Mouse (Mus musculus) gastrocnemius, adult 8-10 months (tissue): ENCODE measurements around the gene 4930550C14Rik. TPM values are rescaled to one million over a fixed set of nuclear protein-coding genes. Genes with fewer than 3 reads are reported as not detected.
A peak's percentile ranks its signal among the peaks of the same experiment; 100 is the strongest.

Source experiments
- DNase-seq, 2 experiments: peaks; one replicate each; pipeline ENCODE4 v3.0.0; 2022; ENCODE audit warnings: low spot score in 2 of 2
- microRNA-seq: library from miRNA; unstranded; fragments of <30 nt; microRNA quantifications from one replicate; pipeline ENCODE4 v1.2.0, GENCODE M21; 2022
- total RNA-seq, 4 experiments: library from RNA; stranded (reverse); gene quantifications; 2 replicates each; pipeline ENCODE4 v1.2.4; 2022

The 4930550C14Rik gene
- total RNA-seq, 4 experiments from 2014 or later = not detected

GRCm38 (mm10) chr9:53404050-53404752 is 2.1 kb downstream of the 4930550C14Rik start:
- no peak for DNase-seq

GRCm38 (mm10) chr9:53404753-53405722 is 2.9 kb downstream of the 4930550C14Rik start:
- DNase-seq = peak; percentile 23 to 30

GRCm38 (mm10) chr9:53408548-53408947 is 6.4 kb downstream of the 4930550C14Rik start:
- no peak for DNase-seq

- DNase-seq = no peak
Observed at GRCm38 (mm10) chr9:53408953-53409361, 6.8 kb downstream of the 4930550C14Rik start.

- DNase-seq = no peak
Observed at GRCm38 (mm10) chr9:53409427-53409826, 7.3 kb downstream of the 4930550C14Rik start.

GRCm38 (mm10) chr9:53422133-53422896 is 20.2 kb downstream of the 4930550C14Rik start:
- no peak for DNase-seq

GRCm38 (mm10) chr9:53426726-53427125 is 24.6 kb downstream of the 4930550C14Rik start:
- DNase-seq = no peak

GRCm38 (mm10) chr9:53427638-53428037 is 25.5 kb downstream of the 4930550C14Rik start:
- no peak for DNase-seq

- DNase-seq = no peak
Observed at GRCm38 (mm10) chr9:53435830-53436570, 33.9 kb downstream of the 4930550C14Rik start.

GRCm38 (mm10) chr9:53450609-53451008 is 48.5 kb downstream of the 4930550C14Rik start:
- DNase-seq = no peak

- no peak for DNase-seq
Observed at GRCm38 (mm10) chr9:53452038-53452437, 49.9 kb downstream of the 4930550C14Rik start.

- DNase-seq = no peak
Observed at GRCm38 (mm10) chr9:53472806-53473518, 70.8 kb downstream of the 4930550C14Rik start.

Small RNA genes lying within 50 kb of the gene (microRNA-seq; reads per million reads assigned to microRNA genes)
- not detected for gene Mir130c

Other genes with a start within 250 kb of the 4930550C14Rik start
- gene Ddx10, start 154.3 kb upstream of the 4930550C14Rik start, total RNA-seq = 10 to 100 TPM in 2 of 4 experiments, 1 to 10 TPM in 2; 7.9 to 11.7 (median 9.2) TPM
- gene Exph5, start 100.7 kb upstream of the 4930550C14Rik start, total RNA-seq = 1 to 10 TPM; 1.9 to 4.1 (median 2.8) TPM
- 1 to 10 TPM; 3.0 to 4.3 (median 3.8) TPM for gene Kdelc2, start 18.3 kb upstream of the 4930550C14Rik start, total RNA-seq
- 1 to 10 TPM; 4.8 to 6.0 (median 5.4) TPM for gene Atm, start 134.4 kb downstream of the 4930550C14Rik start, total RNA-seq
- gene Npat, start 134.7 kb downstream of the 4930550C14Rik start, total RNA-seq = 1 to 10 TPM; 5.4 to 5.8 (median 5.4) TPM
- 100 to 1,000 TPM; 123 to 132 (median 128) TPM for gene Acat1, start 208.1 kb downstream of the 4930550C14Rik start, total RNA-seq